Mouse (Mus musculus) hindbrain, embryonic 14.5 days (tissue): ENCODE results near the gene Tmub2. TPM values are rescaled to one million over a fixed set of nuclear protein-coding genes. Genes with fewer than 3 reads are reported as not detected.

Source experiments
- ATAC-seq: fragments of 200-750 bp; cut with Nextera tagmentation; 2 replicates; pipeline ENCODE4 v1.8.0; 2017; ENCODE audit warnings: moderate number of reproducible peaks, mild to moderate bottlenecking, moderate TSS enrichment, moderate library complexity; ENCODE audit not compliant: low FRiP score
- DNase-seq: peaks from one replicate; pipeline ENCODE4 v3.0.0-alpha.2; 2015; ENCODE audit warnings: low spot score
- H3K27ac ChIP-seq: fragments of 300-500 bp; sonication (generic); 2 replicates; pipeline ENCODE4 v1.5.1; 2014; ENCODE audit warnings: mild to moderate bottlenecking, moderate library complexity
- H3K27me3 ChIP-seq: fragments of 300-500 bp; sonication (generic); 2 replicates; pipeline ENCODE4 v1.6.1; 2014; ENCODE audit warnings: mild to moderate bottlenecking, low read length, mixed read lengths; ENCODE audit not compliant: control insufficient read depth, insufficient read depth
- H3K36me3 ChIP-seq: fragments of 300-500 bp; sonication (generic); replicated peaks from 2 replicates; pipeline ENCODE4 v1.6.1; 2014; ENCODE audit not compliant: control insufficient read depth, insufficient read depth
- H3K4me1 ChIP-seq: fragments of 300-500 bp; sonication (generic); replicated peaks from 2 replicates; pipeline ENCODE4 v1.6.1; 2014; ENCODE audit warnings: antibody characterized with exemption, low read length, mixed read lengths; ENCODE audit not compliant: control insufficient read depth, insufficient read depth
- H3K4me2 ChIP-seq: fragments of 300-500 bp; sonication (generic); replicated peaks from 2 replicates; pipeline ENCODE4 v1.6.1; 2014; ENCODE audit warnings: mild to moderate bottlenecking, moderate library complexity
- H3K4me3 ChIP-seq: fragments of 300-500 bp; sonication (generic); replicated peaks from 2 replicates; pipeline ENCODE4 v1.5.1; 2014; ENCODE audit warnings: mild to moderate bottlenecking, low read length
- H3K9ac ChIP-seq: fragments of 300-500 bp; sonication (generic); 2 replicates; pipeline ENCODE4 v1.6.1; 2014
- H3K9me3 ChIP-seq: fragments of 300-500 bp; sonication (generic); 2 replicates; pipeline ENCODE4 v1.6.1; 2016; ENCODE audit warnings: low read length; ENCODE audit not compliant: control insufficient read depth
- WGBS: fragments of 180-500 bp; shearing (Covaris S2); extraction: QIAGEN DNeasy Blood & Tissue Kit; methylation state at CpG from one replicate; pipeline ENCODE4 v1.1.7; 2014; 5-methylcytosine and 5-hydroxymethylcytosine counted together
- polyA plus RNA-seq: library from polyadenylated mRNA; unstranded; fragments of >200 nt; fragmentation: Nextera tagmentation; extraction: Ambion mirVana; gene quantifications from 2 replicates; pipeline ENCODE4 v1.2.1, GENCODE M21; 2014

Tmub2 gene
- polyA plus RNA-seq, 1 experiment from 2014 or later, result 77.8 TPM

DNA sequence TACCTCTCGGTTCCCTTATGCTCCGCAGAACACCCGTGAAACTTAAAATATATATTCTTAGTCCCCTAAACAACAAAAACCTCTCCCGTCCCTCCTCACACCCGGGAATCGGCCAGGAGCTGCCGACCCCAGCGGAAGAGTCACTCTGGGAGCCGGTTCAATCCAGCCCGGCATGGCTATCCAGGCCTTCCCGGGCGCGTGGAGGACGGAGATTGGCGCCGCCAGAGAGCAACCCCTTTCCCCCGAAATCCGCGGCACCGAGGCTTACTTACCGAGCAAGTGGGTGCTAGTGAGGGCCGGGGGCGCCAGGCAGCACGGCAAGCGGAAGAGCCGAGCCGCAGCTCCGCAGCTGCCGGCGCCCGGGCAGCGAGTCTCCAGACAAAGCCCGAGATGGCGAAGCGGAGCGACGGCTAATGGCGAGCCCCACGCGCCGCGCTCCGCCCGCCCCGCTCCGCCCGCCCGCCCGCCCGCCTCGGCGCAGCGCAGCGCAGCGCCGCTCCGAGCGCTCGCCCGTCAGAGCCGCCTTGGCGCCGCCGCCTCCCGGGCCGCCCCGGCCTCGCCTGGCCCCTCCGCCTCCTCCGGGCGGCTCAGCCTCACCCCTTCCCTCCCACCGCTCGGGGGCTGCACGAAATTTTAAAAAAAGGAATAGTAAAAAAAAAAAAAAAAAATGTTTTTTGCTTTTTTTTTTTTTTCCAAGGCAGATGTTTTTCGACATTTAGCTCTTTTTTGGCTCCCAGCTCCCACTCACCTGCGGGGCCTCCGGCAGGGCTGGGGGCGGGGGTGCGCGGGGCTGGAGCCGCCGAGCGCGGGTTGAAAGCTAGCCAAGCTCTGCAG lies 34.1 kb downstream of the Tmub2 start:
- peak overlapping the region; percentile 99 for H3K27ac ChIP-seq
- peak overlapping the region; percentile 91 for H3K4me2 ChIP-seq
- peaks cover 12% of the 10 kb centered on the region for H3K4me1 ChIP-seq
- H3K4me3 ChIP-seq, result peak overlapping the region; percentile 95
- WGBS, result under 1% methylated on average over 57 of the region's 84 CpGs
- DNase-seq (peak; percentile 57), ATAC-seq (no peak)
- H3K9me3 ChIP-seq, result no peaks in the 10 kb centered on the region
- peak overlapping the region; percentile 99 for H3K9ac ChIP-seq
- no peaks in the 10 kb centered on the region for H3K27me3 ChIP-seq
- H3K36me3 ChIP-seq, result peaks cover 19% of the 10 kb centered on the region

DNA sequence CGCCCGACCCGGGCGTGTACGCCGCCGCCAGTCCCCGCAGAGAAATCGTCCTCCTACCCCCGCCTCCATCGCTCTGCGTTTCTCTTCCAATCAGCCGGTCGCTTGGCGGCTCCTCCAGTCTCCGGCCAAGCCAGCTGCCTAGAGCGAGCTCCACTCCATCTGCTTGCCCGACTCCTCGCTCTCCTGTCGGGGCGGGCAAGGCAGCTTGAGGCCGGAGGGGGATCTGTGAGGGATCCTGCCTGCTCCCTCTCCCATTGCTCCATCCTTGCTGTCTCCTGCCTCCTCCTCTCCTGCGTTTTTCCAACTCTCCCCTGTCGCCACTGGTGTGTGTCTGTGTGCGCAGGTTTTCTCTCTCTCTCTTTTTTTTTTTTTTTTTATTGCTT lies 34.7 kb downstream of the Tmub2 start, which contains the start of gene Ubtf:
Gene Ubtf, minus strand, starts transcription at position 333 of the 383 bp plus-strand sequence.
- Histone ChIP-seq H3K4me3 (peak within 1 kb of the TSS; percentile 95), H3K27me3 (no peaks in the 10 kb centered on the region), H3K9me3 (no peaks in the 10 kb centered on the region), H3K27ac (peak within 1 kb of the TSS; percentile 99), H3K4me2 (peak within 1 kb of the TSS; percentile 91), H3K4me1 (peaks cover 12% of the 10 kb centered on the region), H3K36me3 (peaks cover 13% of the 10 kb centered on the region), H3K9ac (peak within 1 kb of the TSS; percentile 99)
- ATAC-seq, result peak; percentile 60
- under 1% methylated on average over 25 of the region's 25 CpGs for WGBS
- DNase-seq, result peak; percentile 77

DNA sequence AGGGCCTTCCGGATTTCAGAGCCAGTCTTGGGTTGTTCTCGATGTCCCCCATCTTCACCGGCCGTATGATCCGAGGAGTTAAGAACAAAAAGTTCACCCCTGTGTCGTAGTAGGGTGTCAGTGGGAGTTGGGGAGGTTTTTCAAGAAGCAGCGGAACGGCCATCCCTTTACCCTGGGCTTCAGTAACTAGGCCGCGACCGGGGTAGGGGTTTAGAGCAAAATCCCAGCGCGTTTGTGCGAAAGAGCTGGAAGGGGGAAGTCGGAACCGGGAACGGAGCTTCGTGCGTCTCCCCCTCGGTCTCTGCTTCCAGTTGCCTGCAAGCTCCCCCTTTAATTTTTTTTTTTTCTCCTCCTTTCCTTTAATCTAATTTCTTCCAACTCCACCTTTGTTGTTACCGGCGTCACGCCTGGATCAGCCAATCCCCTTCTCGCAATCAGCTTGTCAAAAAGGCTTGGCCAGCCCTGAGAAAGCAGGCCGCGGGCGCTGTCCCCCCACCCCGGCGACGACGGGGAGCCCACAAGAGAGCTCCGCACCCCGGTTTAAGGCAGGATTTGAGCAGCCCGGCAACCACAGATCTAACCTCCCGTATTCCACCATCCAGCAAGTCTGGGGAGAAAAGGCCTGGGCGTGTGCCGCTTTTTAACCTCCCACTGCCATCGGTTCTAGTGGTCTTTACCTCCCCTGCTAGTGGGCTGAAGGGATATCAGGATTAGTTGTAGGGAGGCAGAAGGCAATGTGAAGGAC lies 35.4 kb downstream of the Tmub2 start:
- WGBS, result under 1% methylated on average over 38 of the region's 38 CpGs
- peak; percentile 35 for ATAC-seq
- H3K27ac ChIP-seq, result peak overlapping the region; percentile 99
- H3K9ac ChIP-seq, result peak overlapping the region; percentile 99
- H3K27me3 ChIP-seq, result no peaks in the 10 kb centered on the region
- peaks cover 12% of the 10 kb centered on the region for H3K4me1 ChIP-seq
- no peaks in the 10 kb centered on the region for H3K9me3 ChIP-seq
- peaks cover 6% of the 10 kb centered on the region; the same call in 1 of the 2 replicates for H3K36me3 ChIP-seq
- H3K4me2 ChIP-seq, result peak overlapping the region; percentile 91
- peak overlapping the region; percentile 95 for H3K4me3 ChIP-seq
- DNase-seq, result peak; percentile 86

DNA sequence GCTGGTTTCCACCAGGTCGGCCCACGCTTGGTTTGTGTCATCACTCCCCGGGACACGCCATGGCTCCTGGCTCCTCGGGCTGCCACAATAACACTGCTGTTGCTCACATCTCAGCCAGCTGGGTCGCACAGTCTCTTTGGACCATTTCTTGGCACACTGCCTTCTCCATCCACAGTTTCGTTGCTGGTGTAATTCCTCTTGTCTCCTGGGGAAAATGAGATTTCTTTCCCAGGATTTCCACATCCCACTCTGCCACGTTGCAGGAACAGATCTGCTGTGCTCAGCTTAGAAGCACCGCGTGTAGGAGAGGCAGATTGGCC lies 35.9 kb downstream of the Tmub2 start:
- peak; percentile 78 for DNase-seq
- WGBS, result 3% methylated on average over 10 of the region's 10 CpGs

DNA sequence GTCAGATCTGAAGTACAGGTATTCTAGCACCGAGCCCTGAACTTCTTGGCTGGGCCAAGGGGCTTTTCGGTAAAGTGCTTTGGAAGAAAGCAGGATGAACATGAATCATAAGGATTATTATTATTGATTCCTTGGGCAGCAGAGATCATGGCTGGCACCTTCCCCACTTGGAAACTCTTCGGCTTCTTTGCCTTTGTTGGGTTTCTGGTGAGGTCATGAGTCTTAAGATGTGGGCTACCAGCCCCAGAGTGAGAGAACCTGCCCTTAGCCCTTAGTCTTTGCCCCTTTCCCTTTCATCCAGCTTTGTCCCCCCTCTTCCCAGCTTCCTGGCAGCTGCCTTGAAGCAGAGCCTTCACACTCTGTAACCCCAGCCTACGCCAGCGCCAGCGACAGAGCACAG lies 37.2 kb downstream of the Tmub2 start:
- no peaks in the 10 kb centered on the region for H3K36me3 ChIP-seq
- no peaks in the 10 kb centered on the region for H3K27me3 ChIP-seq
- no peak for ATAC-seq
- no peak overlapping the region for H3K4me2 ChIP-seq
- no peak overlapping the region for H3K4me3 ChIP-seq
- H3K4me1 ChIP-seq, result peaks cover 7% of the 10 kb centered on the region; the same call in 1 of the 2 replicates
- H3K9me3 ChIP-seq, result no peaks in the 10 kb centered on the region
- no peak overlapping the region for H3K27ac ChIP-seq
- no peak for DNase-seq
- 83% methylated on average over 6 of the region's 6 CpGs for WGBS
- H3K9ac ChIP-seq, result no peak overlapping the region

More for the DNA sequence above, 35.9 kb downstream of the Tmub2 start:
- Histone ChIP-seq H3K4me1 (peaks cover 12% of the 10 kb centered on the region), H3K9ac (peak overlapping the region; percentile 99), H3K27me3 (no peaks in the 10 kb centered on the region), H3K36me3 (0 out of 2 replicates have a peak, but pooled peaks cover under 1% of the 10 kb centered on the region), H3K4me3 (peak overlapping the region; percentile 95), H3K4me2 (peak overlapping the region; percentile 91), H3K27ac (peak overlapping the region; percentile 99), H3K9me3 (no peaks in the 10 kb centered on the region)
- peak; percentile 12; the same call in 1 of the 2 replicates for ATAC-seq

DNA sequence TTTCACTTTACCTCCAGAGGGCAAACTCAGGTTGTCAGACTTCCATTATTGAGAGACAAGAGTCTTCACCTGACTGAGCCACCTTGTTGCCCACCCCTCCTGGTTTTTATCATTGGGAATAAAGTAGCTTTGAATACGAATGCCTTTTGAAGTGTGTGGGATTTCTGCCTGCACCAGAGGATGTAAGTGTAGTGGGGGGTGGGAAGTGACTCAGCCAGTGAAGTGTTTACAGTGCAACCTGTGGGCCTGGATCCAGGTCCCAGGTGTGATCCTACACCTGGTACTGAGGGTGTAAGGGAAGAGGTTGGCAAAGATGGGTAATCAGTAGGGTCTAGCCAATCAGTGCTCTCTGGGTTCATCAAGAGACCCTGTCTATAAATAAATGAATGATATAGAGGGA lies 38.8 kb downstream of the Tmub2 start:
- Histone ChIP-seq H3K9ac (no peak overlapping the region), H3K36me3 (no peaks in the 10 kb centered on the region), H3K4me2 (no peak overlapping the region), H3K4me1 (peaks cover 7% of the 10 kb centered on the region; the same call in 1 of the 2 replicates), H3K27ac (no peak overlapping the region), H3K9me3 (no peaks in the 10 kb centered on the region), H3K4me3 (no peak overlapping the region), H3K27me3 (no peaks in the 10 kb centered on the region)
- WGBS, result 70% methylated on average over 1 of the region's 1 CpGs
- ATAC-seq, result no peak
- no peak for DNase-seq

DNA sequence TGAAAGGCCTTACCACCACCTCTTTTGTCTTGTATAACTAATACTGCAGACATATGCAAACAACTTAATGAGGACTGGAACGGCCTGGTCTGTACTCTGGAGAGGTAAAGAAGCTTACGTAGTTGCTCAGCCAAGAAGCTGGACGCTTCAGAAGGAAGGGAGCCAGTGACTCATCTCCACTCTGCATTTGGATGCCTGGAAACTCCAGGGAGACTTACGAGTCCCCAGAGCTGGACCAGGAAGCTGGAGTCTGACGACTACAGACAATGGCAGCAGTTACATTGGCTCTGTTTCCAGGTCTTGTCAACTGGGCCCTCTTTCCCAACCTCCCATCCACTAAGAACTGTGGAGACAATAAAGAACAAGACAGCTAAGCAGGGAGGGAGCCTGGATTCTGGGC lies 42.5 kb downstream of the Tmub2 start:
- no peak for ATAC-seq

DNA sequence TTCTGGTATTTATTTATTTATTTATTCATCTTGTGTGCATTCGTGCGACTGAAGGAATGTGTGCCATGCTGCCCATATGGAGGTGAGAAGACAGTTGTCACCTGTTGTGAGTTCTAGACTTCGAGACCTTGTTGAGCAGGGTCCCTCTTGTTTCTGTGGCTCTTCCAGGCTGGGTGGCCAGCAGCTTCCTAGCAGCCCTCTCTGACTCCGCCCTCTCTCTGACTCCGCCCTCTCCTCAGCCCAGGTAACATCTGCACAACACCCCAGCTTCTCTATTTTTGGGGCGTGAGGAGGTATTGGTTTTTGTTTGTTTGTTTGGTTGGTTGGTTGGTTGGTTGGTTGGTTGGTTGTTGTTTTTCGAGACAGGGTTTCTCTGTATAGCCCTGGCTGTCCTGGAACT lies 43.1 kb downstream of the Tmub2 start:
- WGBS, result 79% methylated on average over 7 of the region's 7 CpGs
- Histone ChIP-seq H3K4me2 (no peak overlapping the region), H3K4me3 (no peak overlapping the region), H3K27ac (no peak overlapping the region), H3K9me3 (no peaks in the 10 kb centered on the region), H3K36me3 (no peaks in the 10 kb centered on the region), H3K27me3 (no peaks in the 10 kb centered on the region), H3K4me1 (no peaks in the 10 kb centered on the region), H3K9ac (no peak overlapping the region)
- no peak for ATAC-seq
- DNase-seq, result no peak

More for the DNA sequence above, 42.5 kb downstream of the Tmub2 start:
- Histone ChIP-seq H3K27me3 (no peaks in the 10 kb centered on the region), H3K9ac (no peak overlapping the region), H3K4me2 (no peak overlapping the region), H3K4me3 (no peak overlapping the region), H3K36me3 (no peaks in the 10 kb centered on the region), H3K27ac (no peak overlapping the region), H3K4me1 (no peaks in the 10 kb centered on the region), H3K9me3 (no peaks in the 10 kb centered on the region)
- 62% methylated on average over 5 of the region's 5 CpGs for WGBS
- DNase-seq, result no peak

DNA sequence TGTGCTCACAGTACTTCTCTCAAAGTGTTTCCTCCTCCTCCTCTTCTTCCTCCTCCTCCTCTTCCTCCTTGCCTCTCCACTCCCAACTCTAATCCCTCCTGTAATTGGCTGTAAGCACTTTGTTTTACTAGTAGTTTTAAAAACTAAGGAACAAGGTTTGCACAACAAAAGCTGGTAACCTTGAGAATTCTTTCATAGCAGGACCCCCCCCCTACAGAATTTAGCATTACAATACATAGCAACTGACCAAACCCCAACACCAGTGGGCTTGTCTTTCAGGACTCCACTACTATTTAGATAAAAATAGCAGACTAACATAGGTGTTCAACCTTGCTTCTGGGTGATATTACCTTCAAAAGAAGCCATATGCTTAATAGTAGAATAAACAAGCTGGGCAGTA lies 44.8 kb downstream of the Tmub2 start:
- no peak overlapping the region for H3K27ac ChIP-seq
- H3K4me2 ChIP-seq, result no peak overlapping the region
- ATAC-seq (no peak), DNase-seq (no peak)
- H3K9me3 ChIP-seq, result no peaks in the 10 kb centered on the region
- no peak overlapping the region for H3K9ac ChIP-seq
- H3K27me3 ChIP-seq, result no peaks in the 10 kb centered on the region
- no peak overlapping the region for H3K4me3 ChIP-seq
- H3K36me3 ChIP-seq, result no peaks in the 10 kb centered on the region
- H3K4me1 ChIP-seq, result no peaks in the 10 kb centered on the region
